Mouse (Mus musculus) ZHBTc4 (cell line): ENCODE results near the gene Nes.
A peak's percentile ranks its signal among the peaks of the same experiment; 100 is the strongest.

Source experiments
- DNase-seq: peaks from one replicate; pipeline ENCODE4 v3.0.0-alpha.2; 2011; ENCODE audit warnings: low read depth, low spot score

The Nes gene

DNA sequence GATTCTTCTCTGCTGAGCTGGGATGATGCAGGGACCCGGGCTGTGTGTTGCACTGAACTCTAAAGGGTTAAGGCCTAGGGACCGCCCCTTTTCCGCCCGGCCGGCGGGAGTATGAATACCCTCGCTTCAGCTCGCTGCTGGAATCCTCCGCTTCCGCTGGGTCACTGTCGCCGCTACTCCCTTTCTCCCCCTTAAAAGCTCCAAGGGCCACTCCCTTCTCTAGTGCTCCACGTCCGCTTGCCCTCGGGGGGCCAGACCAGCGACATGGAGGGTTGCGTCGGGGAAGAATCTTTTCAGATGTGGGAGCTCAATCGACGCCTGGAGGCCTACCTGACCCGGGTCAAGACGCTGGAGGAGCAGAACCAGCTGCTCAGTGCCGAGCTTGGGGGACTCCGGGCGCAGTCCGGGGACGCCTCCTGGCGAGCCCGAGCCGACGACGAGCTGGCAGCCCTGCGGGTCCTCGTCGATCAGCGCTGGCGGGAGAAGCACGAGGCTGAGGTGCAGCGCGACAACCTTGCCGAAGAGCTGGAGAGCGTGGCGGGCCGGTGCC is at the start of gene Nes:
Nes (plus strand) TSS at position 140 of the 550 bp plus-strand sequence.
- DNase-seq = peak; percentile 96

DNA sequence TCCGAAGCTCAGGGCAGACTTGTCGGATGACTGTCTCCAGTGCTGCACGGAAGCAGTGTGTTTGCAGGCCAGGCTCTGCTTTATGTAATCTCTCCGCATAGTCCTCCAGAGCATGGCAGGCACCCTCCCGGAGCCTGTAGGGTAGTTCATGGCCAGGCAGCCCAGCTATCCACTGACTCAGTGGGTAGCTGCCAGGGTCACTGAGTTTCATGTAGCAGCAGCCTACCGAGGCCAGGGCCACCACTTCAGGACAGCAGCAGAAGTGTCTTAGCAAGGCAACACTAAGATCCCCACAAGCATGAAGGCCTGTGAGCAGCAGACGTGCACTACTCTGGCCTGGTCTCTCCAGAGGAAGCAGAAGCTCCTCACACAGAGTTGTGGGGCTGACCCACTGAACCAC is 45.9 kb upstream of the Nes start:
- DNase-seq = no peak

DNA sequence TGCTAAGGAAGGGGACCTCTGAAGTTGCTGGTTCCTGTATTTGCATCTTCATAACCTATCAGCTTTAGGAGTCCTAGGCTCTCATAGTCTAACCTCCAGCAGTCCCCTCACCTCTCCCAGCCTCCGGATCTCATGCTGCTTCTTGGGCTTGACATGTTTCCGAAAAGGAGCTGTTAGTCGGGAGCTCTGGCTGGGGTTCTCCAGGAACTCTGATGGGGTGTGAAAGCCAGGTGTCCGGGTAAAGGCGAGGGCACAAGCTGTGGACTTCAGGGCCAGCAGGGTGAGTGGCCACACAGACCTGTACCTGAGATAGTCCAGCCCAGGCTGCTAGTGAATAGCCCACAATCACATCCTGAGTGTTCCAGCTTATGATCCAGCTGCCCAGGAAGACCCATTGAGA is 43.4 kb upstream of the Nes start:
- DNase-seq = no peak

DNA sequence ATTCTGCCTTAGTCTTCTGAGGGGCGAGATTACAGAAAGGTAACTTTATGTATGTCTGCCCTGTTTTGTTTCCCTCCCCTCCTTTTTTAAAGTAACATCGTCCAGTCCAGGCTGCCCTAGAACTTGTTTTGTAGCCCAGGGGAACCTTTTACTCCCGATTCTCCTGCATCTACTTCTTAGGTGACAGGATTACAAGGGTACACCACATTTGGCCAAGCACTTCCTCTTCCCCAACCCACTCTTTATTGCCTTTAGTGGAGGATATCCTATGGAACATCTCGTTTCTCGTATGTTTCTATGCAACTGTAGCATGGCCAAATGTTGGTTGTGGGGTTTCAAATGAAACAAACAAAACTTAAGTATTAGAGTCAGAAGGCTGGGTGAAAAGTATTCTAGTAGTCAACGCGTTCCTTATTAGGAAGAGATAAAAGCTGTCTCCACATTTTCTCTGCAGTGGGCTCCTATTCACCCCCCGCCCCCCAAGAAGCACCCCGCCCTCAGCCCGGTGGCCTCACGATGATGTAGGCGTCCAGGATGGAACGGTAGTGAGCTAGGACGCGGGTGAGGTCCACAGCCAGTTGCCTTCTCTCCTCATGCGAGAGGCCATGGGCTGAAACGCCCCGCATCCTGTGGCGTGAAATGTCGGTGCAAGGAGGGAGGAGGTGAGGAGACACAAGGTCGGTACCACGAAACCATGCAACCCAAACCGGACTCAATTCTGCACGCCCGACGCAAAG is 41.4 kb upstream of the Nes start:
- DNase-seq = no peak

DNA sequence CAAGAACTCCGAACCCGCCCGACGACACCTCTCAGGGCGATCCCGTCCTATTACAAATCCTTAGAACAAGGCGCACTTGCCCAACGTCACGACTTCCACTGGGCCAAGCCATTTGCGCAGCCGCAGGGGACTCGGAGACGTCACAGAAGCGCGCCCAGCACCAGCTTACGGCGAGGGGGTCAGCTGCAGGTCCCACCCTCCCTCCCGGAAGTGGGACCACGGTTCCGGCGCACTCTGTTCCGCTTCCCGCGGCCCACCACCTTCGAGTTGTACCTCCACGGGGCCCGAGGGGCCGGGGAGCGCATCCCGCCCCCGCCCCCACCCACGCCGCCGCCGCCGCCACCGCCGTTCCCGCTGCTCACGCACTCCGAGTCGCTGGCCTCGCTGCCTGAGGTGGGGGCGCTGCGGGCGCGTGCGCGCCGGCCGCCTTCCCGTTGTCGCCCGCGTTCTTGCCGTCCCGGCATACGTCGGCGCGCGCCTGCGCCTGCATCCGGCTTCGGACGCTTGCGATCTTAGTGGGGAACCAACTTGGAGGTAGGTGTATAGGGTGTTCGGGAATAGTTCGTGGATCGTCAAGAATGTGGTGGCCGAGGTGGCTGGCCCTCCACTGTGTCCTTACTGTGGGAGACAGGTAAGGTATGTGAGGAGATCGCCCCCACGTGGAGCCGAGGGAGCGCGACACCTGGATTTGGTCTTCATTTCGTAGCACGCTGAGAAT is 40.6 kb upstream of the Nes start, which contains the start of the genes Isg20l2 and Rrnad1:
Isg20l2 (plus strand) TSS at position 237 of the 718 bp plus-strand sequence.
Rrnad1 (minus strand) TSS at position 640 of the 718 bp plus-strand sequence.
- peak; percentile 99 for DNase-seq

GRCm38 (mm10) chr3:87934026-87934425 is 36.9 kb upstream of the Nes start:
- no peak for DNase-seq

DNA sequence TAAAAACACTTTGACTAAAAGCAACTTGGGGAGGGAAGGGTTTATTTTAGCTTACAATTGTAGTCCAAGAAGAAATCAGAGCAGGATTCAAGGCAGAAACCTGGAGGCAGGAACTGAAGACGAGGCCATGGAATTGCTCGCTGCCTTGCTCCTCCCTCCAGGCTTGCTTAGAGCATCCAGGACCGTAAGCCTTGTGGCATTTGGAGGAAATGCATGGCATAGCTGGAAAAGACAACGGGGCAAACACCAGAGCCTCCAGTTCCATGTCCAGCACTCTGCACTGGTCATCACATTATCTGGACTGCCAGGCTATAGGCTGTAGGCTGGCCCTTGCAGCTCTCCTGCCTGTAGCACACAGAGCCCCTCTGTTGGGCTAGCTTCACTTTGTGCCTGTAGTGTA is 36.4 kb upstream of the Nes start:
- DNase-seq = peak; percentile 40

DNA sequence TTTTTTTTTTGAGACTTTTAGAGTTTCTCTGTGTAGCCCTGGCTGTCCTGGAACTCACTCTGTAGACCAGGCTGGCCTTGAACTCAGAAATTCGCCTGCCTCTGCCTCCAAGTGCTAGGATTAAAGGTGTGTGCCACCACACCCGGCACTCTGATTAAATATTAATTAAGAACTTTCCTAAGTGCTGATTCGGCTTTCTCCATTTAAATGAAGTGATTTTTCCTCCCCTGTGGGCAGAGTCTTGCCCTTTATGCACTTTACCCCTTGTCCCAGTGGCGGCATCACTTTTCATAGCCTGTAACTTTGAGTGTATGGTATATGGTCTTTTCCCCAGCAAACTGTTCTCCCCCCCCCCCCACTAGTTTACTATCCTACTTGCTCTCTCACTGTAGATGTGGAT is 35.7 kb upstream of the Nes start:
- DNase-seq = no peak

DNA sequence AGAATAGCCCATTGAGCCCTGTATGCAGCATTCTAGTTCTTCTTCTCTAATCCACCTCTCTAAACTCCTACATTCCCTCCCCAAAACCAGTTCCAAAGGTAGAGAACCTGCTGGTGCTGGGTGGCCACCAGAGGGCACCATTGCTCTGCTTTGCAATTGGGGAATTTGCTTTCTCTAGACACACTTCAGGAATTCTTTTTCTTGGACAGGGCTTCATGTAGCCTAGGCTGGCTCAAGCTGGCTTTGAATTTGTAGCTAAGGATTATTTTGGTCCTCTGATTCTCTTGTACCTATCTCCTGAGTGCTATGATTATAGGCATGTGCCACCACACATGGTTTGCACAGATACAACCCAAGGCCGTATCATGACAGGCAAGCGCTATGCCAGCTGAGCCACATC is 35.1 kb upstream of the Nes start:
- DNase-seq = peak; percentile 89

GRCm38 (mm10) chr3:87940611-87941010 is 30.3 kb upstream of the Nes start:
- no peak for DNase-seq

- DNase-seq = no peak
Measured at GRCm38 (mm10) chr3:87942471-87942870, 28.4 kb upstream of the Nes start.

- DNase-seq = no peak
Measured at GRCm38 (mm10) chr3:87943586-87943985, 27.3 kb upstream of the Nes start.

GRCm38 (mm10) chr3:87944838-87945600 is 25.9 kb upstream of the Nes start:
- no peak for DNase-seq

DNA sequence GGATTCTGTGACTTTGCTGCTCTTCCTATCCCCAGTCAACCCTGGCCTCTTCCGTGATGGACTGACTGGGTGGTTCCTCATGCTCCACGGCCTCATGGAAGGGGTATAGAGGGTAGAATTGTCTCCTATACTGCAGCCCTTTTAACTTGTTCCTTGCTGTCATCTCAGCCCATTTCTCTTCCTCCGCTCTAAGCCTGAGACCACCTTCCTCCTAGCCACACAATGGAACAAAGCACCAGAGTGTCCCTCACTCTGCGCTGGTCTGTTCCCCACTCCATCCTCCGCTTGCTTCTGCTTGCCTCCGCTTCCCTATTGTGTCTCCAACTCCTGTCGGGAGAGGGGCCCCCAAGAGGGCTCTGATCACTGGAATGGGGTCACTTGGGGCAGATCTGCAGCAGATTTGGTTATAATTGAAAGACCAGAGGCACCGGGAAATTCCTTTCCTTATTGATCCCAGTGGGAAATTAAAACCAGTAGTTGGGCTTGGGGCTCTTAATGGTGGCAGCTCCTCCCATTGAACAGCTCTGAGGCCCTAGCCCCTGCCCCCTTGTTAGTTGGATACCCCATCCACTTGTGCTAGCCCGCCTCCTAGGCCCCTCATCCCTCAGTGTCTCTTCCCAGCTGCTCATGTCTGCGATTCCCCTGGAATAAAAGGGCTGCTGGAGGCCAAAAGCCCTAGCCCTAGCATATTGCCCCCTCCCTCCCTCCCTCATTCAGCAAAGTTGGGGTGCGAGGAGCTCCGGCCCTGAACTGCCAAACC is 24.9 kb upstream of the Nes start:
- no peak for DNase-seq

GRCm38 (mm10) chr3:87946541-87946860 is 24.4 kb upstream of the Nes start:
- DNase-seq = no peak

GRCm38 (mm10) chr3:87947056-87947810 is 23.6 kb upstream of the Nes start:
- DNase-seq = no peak

DNA sequence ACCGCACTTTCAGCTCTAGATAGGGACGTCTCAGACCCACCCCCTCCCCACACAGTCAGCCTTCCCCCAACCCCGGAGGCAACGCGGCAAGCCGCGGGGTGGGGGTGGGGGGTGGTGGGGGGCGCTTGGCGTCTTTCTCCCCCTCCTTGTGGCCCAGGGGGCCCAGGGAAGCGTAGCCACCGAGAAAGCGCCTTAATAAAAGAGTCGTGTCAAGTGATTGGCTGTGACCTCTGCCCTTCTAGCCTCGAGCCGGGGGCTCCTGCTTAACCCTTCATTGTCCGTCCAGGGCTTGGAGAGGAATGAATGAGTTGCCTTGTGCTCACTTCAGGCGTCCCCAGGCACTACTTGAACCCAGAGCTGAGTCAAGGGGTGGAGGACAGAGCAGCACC is 23.1 kb upstream of the Nes start:
- DNase-seq = no peak

DNA sequence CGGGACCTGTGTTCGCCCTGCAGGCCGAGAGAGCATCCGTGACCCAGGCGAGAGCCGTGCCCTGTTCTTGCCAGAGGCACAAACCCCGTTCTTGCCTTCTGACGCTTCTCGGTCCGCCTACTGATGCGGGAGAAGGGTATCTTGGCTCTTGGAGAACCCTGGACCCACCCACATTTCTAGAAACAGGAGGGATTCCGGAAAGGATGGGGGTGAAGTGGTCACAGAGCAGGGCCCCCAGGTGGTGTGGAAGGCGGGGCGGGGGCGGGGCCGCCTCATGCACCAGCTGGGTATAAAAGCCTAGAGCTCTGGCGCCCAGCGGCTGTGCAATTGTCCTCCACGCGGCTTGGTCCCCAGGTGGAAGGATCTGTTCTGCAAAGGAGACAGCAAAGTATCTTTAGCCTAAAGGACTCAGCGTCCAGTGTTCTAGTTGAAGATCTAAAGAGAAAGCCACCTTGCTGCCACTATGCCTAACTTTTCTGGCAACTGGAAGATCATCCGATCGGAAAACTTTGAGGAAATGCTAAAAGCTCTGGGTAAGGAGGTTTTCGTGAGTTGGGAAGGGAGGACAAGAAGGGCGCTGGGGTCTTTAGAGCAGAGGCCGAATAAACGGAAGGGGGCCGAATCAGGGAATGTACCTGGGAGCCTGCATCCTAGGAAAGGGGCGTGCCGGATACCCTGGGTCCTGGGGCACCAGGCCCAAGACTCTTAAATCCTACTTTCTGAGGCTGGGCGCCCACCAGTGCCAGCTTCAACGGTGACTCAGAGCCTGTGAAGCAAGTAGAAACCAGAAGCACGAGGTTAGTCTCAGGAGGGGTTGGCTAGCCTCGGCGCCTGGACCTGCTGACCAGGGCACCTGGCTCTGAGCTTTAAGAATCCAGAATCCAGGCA is 22.3 kb upstream of the Nes start, which contains the start of gene Crabp2:
Crabp2 (plus strand) TSS at position 289 of the 888 bp plus-strand sequence.
- DNase-seq = peak; percentile 67

DNA sequence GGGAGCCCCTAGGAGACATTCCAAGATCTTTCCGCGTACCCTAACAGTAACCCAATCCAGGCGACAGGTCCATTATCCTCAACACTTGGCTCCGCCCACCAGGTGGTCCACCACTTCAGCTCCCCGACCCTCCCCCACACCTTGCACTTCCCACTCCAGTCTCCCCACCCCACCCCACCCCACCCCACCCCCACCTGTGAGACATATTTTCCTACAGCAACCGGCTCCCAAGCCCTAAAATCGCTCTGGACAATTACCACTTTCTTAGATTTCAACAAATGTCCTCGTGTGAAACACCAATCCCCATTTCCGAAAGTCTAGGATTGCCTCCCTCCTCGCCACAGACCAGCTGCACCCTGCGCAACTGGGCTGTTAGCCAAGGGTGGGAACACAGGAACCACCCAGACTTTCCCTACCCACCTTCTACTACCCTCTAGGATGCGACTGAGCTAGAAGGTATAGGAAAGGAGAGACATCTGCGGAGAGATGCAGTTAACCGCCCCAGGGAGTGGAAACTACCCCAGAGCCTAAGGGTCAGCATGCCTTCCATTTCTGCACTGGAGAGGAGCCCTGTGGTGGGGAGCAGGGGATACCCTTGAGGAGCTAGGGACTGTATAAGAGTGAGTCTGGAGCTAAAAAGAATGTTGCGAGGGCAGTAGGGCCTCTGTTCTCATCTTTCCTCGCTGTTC is 21.5 kb upstream of the Nes start:
- DNase-seq = no peak
